Mouse (Mus musculus) gonadal fat pad, adult 2 months (tissue): ENCODE measurements around the gene Gm2115. TPM values are rescaled to one million over a fixed set of nuclear protein-coding genes. Genes with fewer than 3 reads are reported as not detected.

Source experiments
- DNase-seq: peaks from one replicate; pipeline ENCODE4 v3.0.0-alpha.2; 2012; ENCODE audit warnings: low read depth
- polyA plus RNA-seq: library from polyadenylated mRNA; depleted of rRNA; stranded (reverse); fragments of >200 nt; gene quantifications from 2 replicates; pipeline ENCODE4 v1.2.3, GENCODE M21; 2012; rRNA removed

The Gm2115 gene
- 0.26 and 0.94 TPM in 2 replicates for polyA plus RNA-seq

- no peak for DNase-seq
Measured at GRCm38 (mm10) chr7:84528796-84529533, at the start of gene Gm2115. TSS of gene Gm2115 (plus strand) at chr7:84528954.

GRCm38 (mm10) chr7:84483447-84484407, 45.0 kb upstream of the Gm2115 start:
- DNase-seq: no peak

GRCm38 (mm10) chr7:84486485-84486884, 42.3 kb upstream of the Gm2115 start:
- no peak for DNase-seq

- no peak for DNase-seq
Measured at GRCm38 (mm10) chr7:84503163-84503562, 25.6 kb upstream of the Gm2115 start.

- DNase-seq: no peak
Measured at GRCm38 (mm10) chr7:84518533-84519198, 10.1 kb upstream of the Gm2115 start.

GRCm38 (mm10) chr7:84521329-84521728, 7.4 kb upstream of the Gm2115 start:
- DNase-seq: no peak

GRCm38 (mm10) chr7:84522426-84522825, 6.3 kb upstream of the Gm2115 start:
- DNase-seq: no peak

GRCm38 (mm10) chr7:84526171-84526570, 2.6 kb upstream of the Gm2115 start:
- DNase-seq: no peak

- no peak for DNase-seq
Measured at GRCm38 (mm10) chr7:84532795-84533194, 4.0 kb downstream of the Gm2115 start.

GRCm38 (mm10) chr7:84534632-84535031, 5.9 kb downstream of the Gm2115 start:
- DNase-seq: no peak

GRCm38 (mm10) chr7:84544946-84545345, 16.2 kb downstream of the Gm2115 start:
- DNase-seq: no peak

- no peak for DNase-seq
Measured at GRCm38 (mm10) chr7:84546667-84547066, 17.9 kb downstream of the Gm2115 start.

GRCm38 (mm10) chr7:84551472-84551871, 22.7 kb downstream of the Gm2115 start:
- DNase-seq: no peak

GRCm38 (mm10) chr7:84555294-84555693, 26.5 kb downstream of the Gm2115 start:
- DNase-seq: no peak

- DNase-seq: no peak
Measured at GRCm38 (mm10) chr7:84557332-84557731, 28.6 kb downstream of the Gm2115 start.

GRCm38 (mm10) chr7:84560500-84560899, 31.7 kb downstream of the Gm2115 start:
- no peak for DNase-seq

- DNase-seq: no peak
Measured at GRCm38 (mm10) chr7:84564236-84564635, 35.5 kb downstream of the Gm2115 start.

GRCm38 (mm10) chr7:84566200-84566599, 37.4 kb downstream of the Gm2115 start:
- no peak for DNase-seq

GRCm38 (mm10) chr7:84577034-84577433, 48.3 kb downstream of the Gm2115 start:
- no peak for DNase-seq

- no peak for DNase-seq
Measured at GRCm38 (mm10) chr7:84578841-84579240, 50.1 kb downstream of the Gm2115 start.

- no peak for DNase-seq
Measured at GRCm38 (mm10) chr7:84579769-84580168, 51.0 kb downstream of the Gm2115 start.

- DNase-seq: no peak
Measured at GRCm38 (mm10) chr7:84585086-84585485, 56.3 kb downstream of the Gm2115 start.
